Mouse (Mus musculus) spleen, adult 12 weeks (tissue): ENCODE data around the gene Elovl5.

Experiments used
- DNase-seq: peaks from one replicate; pipeline ENCODE4 v3.0.0; 2022; ENCODE audit warnings: low spot score

The Elovl5 gene

GRCm38 (mm10) chr9:77917074-77917621 is at the start of gene Elovl5:
Elovl5 (plus strand) TSS chr9:77917364.
- DNase-seq = peak; percentile 87

GRCm38 (mm10) chr9:77891501-77891900 is 25.7 kb upstream of the Elovl5 start:
- DNase-seq = no peak

GRCm38 (mm10) chr9:77898551-77898950 is 18.6 kb upstream of the Elovl5 start:
- DNase-seq = no peak

GRCm38 (mm10) chr9:77904133-77904532 is 13.0 kb upstream of the Elovl5 start:
- no peak for DNase-seq

- DNase-seq = no peak
Measured at GRCm38 (mm10) chr9:77909572-77910269, 7.4 kb upstream of the Elovl5 start.

GRCm38 (mm10) chr9:77910270-77911240 is 6.6 kb upstream of the Elovl5 start:
- DNase-seq = peak; percentile 82

GRCm38 (mm10) chr9:77911508-77912229 is 5.5 kb upstream of the Elovl5 start:
- DNase-seq = no peak

GRCm38 (mm10) chr9:77912246-77912645 is 4.9 kb upstream of the Elovl5 start:
- no peak for DNase-seq

- no peak for DNase-seq
Measured at GRCm38 (mm10) chr9:77914616-77915015, 2.5 kb upstream of the Elovl5 start.

- DNase-seq = no peak
Measured at GRCm38 (mm10) chr9:77915791-77916190, 1.4 kb upstream of the Elovl5 start.

- peak; percentile 24 for DNase-seq
Measured at GRCm38 (mm10) chr9:77917622-77918131, 513 bp downstream of the Elovl5 start.

- DNase-seq = no peak
Measured at GRCm38 (mm10) chr9:77918211-77918610, 1.0 kb downstream of the Elovl5 start.

GRCm38 (mm10) chr9:77918961-77919670 is 2.0 kb downstream of the Elovl5 start:
- DNase-seq = no peak

GRCm38 (mm10) chr9:77920481-77920880 is 3.3 kb downstream of the Elovl5 start:
- no peak for DNase-seq

- DNase-seq = no peak
Measured at GRCm38 (mm10) chr9:77921366-77922260, 4.4 kb downstream of the Elovl5 start.

- DNase-seq = no peak
Measured at GRCm38 (mm10) chr9:77923774-77924173, 6.6 kb downstream of the Elovl5 start.

GRCm38 (mm10) chr9:77924199-77924598 is 7.0 kb downstream of the Elovl5 start:
- no peak for DNase-seq

GRCm38 (mm10) chr9:77926151-77926550 is 9.0 kb downstream of the Elovl5 start:
- DNase-seq = no peak

- DNase-seq = no peak
Measured at GRCm38 (mm10) chr9:77926911-77927310, 9.7 kb downstream of the Elovl5 start.

- no peak for DNase-seq
Measured at GRCm38 (mm10) chr9:77927431-77927830, 10.3 kb downstream of the Elovl5 start.
